Mouse (Mus musculus) CD4-positive, CD25-positive, alpha-beta regulatory T cell, adult 9 weeks (primary cell): ENCODE results near the gene Serpine2. TPM values are rescaled to one million over a fixed set of nuclear protein-coding genes. Genes with fewer than 3 reads are reported as not detected.

Experiments used
- polyA plus RNA-seq: library from polyadenylated mRNA; unstranded; fragments of 100-300 nt; shearing (Covaris generic); gene quantifications from one replicate; pipeline ENCODE4 v1.2.1, GENCODE M21; 2017

Serpine2 gene
- 1.0 TPM for polyA plus RNA-seq

DNA sequence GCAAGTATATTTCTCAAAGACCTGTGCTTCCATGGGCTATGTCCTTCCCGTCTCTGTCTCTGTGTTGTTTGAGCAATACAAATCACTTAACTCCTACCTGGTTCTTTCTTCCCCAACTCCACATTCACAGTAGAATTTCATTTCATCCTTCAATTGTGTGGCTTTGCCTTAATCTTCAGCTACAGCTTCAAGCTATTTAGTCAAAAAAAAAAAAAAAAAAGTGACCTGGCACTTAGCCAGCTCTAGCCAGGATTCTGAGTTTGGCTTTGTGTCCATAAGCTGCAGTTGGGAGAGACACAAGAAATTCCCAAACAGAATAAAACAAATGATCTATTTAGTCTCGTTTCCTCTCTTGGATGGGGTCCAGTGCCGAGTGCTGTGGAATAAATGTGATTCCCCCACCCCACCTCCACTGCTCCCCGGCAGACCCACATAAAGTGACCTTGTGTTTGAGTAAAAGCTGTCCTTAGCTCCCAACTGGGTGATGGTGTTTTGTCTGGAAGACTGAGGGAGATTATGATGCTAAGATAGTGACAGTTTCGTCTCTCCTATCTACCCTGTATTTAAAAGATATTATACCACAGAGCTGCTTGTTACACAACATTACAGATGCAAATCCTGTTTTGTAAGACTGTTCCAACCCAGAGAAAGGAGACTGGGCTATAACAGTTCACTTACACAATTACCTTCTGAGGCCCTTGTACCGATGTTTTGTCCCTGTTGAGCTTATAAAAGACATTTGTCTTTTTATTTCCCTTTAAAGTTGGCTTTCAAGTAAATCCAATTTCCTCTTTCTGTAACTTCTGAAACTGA lies at the start of gene Serpine2:
Gene Serpine2 (minus strand): TSS at position 51 of the 813 bp plus-strand sequence.

DNA sequence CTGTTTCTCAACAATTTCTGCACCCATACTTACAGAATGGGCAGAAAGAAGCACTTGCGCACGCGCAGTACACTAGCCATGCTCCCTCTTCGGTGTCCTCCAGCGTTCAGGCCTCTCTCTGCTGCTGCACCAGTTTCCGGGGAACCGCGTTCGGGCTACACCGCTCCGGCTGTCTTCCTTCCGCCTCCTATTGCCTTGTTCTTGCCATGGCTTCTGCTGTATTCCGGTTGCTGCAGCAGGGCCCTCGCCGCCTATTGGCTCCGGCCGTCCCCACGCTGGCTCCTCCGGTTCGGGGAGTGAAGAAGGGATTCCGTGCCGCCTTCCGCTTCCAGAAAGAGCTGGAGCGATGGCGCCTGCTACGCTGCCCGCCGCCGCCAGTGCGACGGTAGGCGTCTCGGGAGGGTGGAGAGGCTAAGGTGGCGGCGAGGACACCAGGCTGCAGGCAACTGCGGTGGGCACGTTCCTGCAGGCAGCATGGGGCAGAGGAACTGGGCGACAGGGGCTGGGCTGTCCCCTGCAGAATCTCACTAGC lies 85.0 kb downstream of the Serpine2 start, which contains the start of the genes Mrpl44 and Wdfy1:
Gene Mrpl44 (plus strand): TSS at position 92 of the 532 bp plus-strand sequence.
Gene Wdfy1 (minus strand): TSS at position 217 of the 532 bp plus-strand sequence.

Other genes with a start within 250 kb of the Serpine2 start
- 2.0 TPM for gene Ap1s3, start 189.2 kb downstream of the Serpine2 start, polyA plus RNA-seq
- gene Mrpl44, start 85.2 kb downstream of the Serpine2 start, polyA plus RNA-seq = 48.7 TPM
- gene Wdfy1, start 85.0 kb downstream of the Serpine2 start, polyA plus RNA-seq = 24.9 TPM